Mouse (Mus musculus): Measurements from ENCODE around the gene Dapl1. TPM values are rescaled to one million over a fixed set of nuclear protein-coding genes. Genes with fewer than 3 reads are reported as not detected.

The Dapl1 gene
- total RNA-seq, 1 experiment from 2014 or later, result not detected

DNA sequence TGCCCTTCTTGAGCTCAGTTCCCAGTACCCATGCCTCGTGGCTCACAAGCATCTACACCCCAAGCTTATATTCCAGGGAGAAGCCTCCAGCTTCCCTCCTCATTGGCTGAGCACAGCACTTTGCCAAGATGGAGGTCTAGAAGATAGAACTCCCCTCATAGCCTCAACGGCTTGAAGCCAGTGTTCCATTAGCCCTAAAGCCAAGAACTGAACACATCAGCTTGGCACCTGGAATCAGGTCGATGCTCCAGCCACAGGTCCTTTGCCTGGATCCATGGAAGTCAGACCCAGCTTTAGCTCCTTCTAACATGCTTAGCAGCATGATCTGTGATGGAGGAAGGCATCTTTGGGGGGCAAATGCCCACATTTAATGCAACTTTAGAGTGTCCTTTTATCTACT, 48.5 kb downstream of the Dapl1 start:
- no peak for ATAC-seq (replicated peaks; ENCODE audit: low read depth, poor library complexity, severe bottlenecking)

DNA sequence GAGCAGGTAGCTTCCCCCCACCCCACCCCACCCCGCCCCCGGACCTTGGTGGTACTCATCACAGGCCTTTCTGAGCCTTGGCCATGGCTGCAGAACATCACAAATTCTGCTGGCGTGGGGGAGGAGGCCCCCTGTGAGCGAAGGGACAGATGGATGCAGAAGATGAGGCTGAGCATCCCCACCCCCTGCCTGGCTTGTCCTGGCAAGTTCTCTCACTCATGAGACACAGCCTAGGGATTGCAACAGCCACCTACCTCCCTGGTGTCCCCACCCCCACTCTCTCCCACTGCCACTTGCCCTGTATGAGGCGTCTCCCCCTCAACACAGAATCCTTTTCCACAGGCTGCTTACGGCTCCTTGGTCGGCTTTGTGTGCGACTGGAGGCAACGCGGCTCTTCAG, 49.1 kb downstream of the Dapl1 start:
- no peak for ATAC-seq (replicated peaks; ENCODE audit: low read depth, poor library complexity, severe bottlenecking)

DNA sequence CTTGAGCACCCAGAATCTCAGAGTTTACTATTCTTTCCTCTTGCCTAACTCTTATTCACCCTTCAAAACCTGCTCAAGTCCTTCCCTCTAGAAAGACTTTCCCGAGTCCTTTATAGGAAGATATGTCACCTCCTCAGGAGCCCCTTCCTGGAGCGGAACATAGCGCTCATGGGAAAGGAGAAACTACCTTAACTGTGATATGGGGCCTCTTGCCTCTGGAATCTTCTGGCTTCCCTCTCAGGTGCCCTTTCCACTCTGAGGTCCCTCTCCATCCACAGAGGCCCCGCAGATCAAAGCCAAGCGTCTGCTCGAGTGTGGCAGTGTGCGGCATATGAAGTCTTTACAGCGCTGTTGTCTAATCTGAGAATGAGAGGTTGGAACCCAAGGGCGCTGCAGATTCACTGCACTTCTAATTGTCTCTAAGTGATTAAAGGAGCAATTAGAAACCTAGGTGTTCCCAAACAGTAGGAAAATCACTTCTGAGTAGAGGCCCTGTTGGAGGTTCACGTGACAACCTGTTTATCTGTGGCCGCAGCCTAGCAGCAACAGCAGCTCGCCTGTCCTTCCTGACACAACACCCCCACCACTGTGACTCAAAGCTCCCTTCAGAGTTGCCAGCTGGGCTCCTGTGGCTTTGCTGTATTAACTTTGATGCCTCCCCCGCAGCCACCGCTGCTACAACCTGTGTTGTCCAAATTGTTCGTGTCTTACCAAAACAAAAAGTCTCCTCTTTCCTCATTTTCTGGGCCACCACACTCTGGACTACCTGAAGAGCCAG, 49.7 kb downstream of the Dapl1 start:
- no peak for ATAC-seq (replicated peaks; ENCODE audit: low read depth, poor library complexity, severe bottlenecking)

DNA sequence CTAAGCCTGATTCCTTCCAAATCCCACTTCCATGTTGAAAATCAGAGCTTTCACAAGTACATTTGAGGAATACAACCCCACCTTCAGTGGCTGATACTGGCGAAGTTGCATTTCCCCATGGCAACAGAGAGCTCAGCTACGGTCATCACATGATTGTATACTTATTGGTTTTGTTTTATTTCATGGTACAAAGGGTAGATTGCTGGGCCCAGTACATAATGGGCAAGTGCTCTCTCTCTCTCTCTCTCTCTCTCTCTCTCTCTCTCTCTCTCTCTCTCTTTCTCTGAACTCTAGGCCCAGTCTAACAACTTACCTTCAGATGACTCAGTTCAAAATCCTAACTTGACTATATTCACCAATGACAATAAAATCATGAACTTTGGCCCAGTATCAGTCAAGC, 52.5 kb downstream of the Dapl1 start:
- ATAC-seq (replicated peaks; ENCODE audit: low read depth, poor library complexity, severe bottlenecking), result no peak

DNA sequence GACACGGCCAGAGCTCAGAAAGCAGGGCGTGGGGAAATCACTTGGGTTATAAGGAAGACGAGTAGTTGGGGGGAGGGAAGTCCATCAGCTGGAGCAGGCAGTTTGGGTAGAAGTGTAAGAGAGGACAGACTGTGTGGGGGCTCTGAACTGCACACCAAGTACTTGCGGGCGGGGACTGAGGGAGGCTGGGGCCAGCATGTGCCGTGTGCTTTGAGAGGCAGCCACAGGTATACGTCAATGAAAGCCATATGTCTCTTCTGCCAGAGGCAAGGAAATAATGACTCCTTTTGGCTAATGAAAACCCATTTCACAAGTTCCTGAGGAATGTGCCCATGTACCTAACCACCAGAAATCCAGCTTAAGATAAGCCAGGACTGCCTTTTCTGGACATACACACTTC, 53.6 kb downstream of the Dapl1 start:
- ATAC-seq (replicated peaks; ENCODE audit: low read depth, poor library complexity, severe bottlenecking), result no peak

DNA sequence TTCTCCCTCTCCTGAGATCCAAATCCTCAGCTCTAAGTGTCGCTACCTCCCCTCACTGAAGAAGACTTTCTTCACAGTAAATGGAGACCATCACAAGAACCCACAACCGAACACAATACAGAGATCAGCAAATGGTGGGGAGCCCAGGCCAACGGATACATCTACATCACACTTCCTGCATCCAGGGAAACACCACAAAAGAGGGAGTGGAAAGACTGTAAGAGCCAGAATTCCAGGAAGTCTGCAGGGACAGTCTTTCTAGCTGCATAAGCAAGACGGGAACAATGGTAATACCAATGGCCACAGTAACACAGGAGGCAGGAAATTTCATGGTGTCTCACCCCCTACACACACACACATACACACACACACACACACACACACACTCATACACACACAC, 55.3 kb downstream of the Dapl1 start:
- no peak for ATAC-seq (replicated peaks; ENCODE audit: low read depth, poor library complexity, severe bottlenecking)

DNA sequence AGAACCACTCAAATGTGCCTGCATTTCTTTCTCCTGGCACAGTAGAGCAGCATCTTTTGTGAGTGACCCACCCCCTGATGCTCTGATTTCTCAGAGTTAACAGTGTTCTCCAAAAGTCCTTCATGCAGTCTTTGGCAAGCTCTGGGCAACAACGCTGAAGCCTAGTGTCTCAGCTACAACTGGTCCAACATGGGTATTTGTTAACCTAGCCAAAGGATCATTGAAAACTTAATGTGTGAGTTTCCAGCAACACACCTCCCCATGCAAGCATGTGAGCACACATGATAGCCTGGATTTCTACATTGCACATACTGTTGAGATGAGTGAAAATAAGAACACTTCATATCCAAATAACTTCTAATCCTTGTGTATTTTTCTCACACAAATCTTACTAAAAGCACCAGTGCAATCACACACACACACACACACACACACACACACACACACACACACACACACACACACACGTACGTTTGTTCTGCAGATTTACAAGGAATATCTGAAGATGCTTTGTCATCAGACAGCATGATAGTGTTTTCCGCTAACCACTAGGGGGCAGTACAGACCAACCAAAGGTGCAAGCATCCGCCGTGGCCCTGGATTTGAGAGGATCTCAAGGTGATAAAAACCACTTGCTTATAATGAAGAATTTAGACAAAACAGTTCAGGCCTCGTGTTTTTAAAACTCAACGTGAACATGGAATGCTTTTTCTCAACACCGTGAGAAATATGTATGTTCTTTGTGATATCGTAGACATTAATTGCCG, 56.9 kb downstream of the Dapl1 start:
- peak; percentile 92 for ATAC-seq (replicated peaks; ENCODE audit: low read depth, poor library complexity, severe bottlenecking)

DNA sequence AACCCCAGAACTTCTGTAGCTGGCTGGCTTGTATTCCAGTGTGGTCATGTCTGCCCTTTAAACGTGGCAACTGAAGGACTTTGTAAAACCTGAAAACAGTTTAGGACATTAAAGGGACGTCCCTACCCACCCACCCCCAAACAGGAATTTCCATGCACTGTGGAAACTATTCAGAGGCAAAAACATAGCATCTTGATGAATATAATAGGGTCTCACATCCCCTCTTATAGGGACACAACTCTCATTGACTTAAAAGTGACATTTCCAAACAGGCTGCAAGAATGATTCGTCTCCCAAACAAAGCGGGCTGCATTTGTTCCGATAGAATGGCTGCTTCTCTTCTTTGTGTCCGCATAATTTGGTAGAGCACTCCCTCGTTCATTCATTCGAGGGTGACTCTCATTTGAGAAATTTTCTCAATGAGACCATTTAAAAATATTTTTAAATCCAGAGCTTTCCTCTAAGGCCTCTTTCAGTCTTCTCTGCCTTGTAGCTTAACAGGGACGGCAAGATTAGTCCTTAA, 59.2 kb downstream of the Dapl1 start:
- no peak for ATAC-seq (replicated peaks; ENCODE audit: low read depth, poor library complexity, severe bottlenecking)

DNA sequence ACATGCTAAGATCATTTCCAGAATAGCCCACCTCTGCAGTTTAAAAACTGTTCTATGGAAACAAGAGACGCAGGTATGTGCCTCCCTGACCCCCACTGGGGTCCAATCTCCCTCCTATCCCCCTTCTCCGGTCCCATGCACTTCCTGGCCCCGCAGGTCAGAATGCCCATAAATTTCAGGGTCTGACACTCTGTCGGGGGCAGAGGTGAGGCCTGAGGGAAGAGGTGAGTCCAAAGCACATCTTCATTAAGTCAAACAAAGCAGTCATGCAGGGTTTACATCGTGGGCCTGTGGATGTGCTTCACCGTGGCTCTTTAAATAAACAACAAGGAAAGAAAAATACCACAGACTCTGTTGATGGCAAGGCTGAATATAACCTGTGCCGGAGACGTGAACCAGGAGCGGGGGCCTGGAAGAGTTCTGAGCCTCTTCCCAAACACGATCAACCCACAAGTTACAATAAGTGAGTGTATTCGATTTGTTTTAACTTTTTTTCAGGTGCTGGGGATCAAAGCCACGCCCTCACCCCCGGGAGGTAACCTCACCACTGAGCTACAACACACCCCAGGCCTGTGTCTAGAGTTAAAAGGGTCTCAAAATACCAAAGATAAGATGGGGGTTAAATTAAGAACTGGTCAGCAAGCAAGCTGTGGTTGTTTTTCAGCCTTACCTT, 59.9 kb downstream of the Dapl1 start:
- no peak for ATAC-seq (replicated peaks; ENCODE audit: low read depth, poor library complexity, severe bottlenecking)

DNA sequence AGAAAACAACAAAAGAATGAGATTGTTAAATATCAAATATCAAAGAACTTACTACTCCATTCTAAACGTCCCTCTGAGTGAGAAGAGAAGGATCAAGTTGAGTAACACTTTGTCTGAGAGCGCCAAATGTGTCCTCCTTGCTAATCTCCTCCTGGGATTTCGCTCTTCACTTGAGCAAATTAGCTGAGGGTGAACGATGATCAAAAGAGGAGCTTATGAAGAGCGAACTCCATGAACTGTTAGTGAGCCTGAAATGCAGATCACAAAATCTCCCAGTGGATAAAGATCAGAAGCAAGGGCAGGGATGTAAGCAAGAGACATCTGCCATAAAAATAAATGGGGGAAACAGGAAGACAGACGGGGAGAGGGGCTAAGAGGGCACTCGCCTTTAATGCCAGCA, 60.5 kb downstream of the Dapl1 start:
- ATAC-seq (replicated peaks; ENCODE audit: low read depth, poor library complexity, severe bottlenecking), result no peak

DNA sequence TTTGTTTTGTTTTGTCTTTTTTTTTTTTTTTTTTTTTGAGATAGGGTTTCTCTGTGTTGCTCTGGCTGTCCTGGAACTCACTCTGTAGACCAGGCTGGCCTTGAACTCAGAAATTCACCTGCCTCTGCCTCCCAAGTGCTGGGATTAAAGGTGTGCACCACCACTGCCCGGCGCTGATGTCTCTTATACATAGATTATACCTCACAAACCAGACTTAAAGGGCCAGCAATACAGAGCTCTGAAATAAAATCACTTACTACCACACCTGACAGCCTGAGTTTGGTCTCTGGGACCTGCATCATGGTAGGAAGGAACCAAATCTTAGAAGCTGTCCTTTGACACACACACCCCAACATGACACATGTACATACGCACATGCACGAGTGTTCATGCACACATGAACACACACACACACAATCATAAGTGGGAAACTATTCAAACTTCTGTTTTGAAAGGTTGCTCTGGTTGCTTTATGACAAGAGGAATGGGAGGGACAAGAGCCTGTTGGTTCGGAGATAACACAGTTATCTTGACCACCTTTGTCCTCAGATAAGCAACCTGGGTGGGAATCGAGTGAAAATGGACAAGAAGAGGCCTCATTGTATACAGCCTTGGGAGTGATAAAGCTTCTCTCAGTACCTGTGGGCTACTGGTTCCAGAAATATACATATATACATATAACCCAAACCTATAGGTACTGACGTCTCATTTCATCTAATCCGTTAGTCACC, 63.1 kb downstream of the Dapl1 start:
- no peak for ATAC-seq (replicated peaks; ENCODE audit: low read depth, poor library complexity, severe bottlenecking)

DNA sequence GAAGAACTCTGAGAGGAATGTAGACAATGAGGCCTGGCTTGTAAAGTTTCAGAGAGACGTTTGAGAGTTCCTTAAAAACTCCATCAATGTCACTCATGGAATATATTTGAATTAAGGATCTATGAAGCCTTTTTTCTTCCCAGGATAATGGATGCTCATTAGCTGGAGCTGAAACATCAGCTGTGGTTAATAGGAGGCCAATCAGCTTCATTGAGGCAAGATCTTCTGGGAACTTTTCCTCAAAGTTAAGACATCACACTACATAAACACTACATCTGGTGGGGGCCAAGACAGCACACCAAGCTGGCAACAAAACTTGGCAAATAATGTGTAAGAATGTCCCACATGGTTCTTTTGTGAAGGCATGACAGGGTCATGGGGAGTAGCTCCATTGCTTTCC, 68.3 kb downstream of the Dapl1 start:
- no peak for ATAC-seq (replicated peaks; ENCODE audit: low read depth, poor library complexity, severe bottlenecking)

DNA sequence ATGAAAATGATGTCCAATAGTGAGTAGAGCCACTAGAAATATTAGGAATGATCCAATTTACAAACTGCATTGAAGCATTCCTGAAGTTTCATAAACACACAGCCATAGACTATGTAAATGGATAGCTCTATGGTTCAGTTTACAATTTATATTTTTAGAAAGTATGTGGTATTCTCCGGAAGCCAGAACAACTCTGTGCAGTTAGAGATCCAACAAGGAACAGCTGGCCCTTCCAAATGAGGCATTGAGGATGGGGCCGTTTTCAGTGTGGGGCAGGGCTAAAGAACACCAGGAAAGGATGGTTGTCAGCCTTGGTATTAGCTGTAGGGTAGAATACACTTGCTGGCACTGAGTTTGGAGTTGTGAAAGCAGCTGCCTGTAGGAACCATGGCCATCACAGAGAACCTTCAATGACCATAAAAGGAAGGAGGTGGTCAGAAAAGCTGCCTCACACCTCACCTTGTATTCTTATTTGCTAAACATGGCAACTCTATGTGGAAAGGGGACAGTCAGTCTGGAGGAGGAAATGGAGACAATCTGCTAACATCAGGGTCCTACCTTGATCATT, 70.0 kb downstream of the Dapl1 start:
- ATAC-seq (replicated peaks; ENCODE audit: low read depth, poor library complexity, severe bottlenecking), result no peak

Other genes with a start within 250 kb of the Dapl1 start
- gene Tanc1, start 127.4 kb downstream of the Dapl1 start, total RNA-seq (2017), result 4.9 and 6.3 TPM in 2 replicates

Measured in common myeloid progenitor, adult 5-6 weeks (primary cell).